Mouse (Mus musculus) MEL (cell line): ENCODE results near the gene Myo18b. TPM values are rescaled to one million over a fixed set of nuclear protein-coding genes. Genes with fewer than 3 reads are reported as not detected.

ENCODE experiments used
- DNase-seq: peaks from one replicate; pipeline ENCODE4 v3.0.0; 2011; ENCODE audit warnings: low read depth, low spot score
- H3K27ac ChIP-seq: 2 replicates; pipeline ENCODE4 v1.5.1; 2012; ENCODE audit warnings: low read depth, mild to moderate bottlenecking, control low read depth, low read length, moderate library complexity; ENCODE audit not compliant: control insufficient read depth
- H3K27me3 ChIP-seq, 2 experiments: fragments of 150-350 bp in 1 of 2; sonication (generic) in 1 of 2; 2 replicates each; pipeline ENCODE4 v1.6.1; 2012; ENCODE audit warnings: low read length in 2 of 2, mild to moderate bottlenecking in 2 of 2, improper control_type of control experiment in 1 of 2, moderate library complexity in 1 of 2; ENCODE audit not compliant: insufficient read depth in 2 of 2, control insufficient read depth in 1 of 2
- H3K36me3 ChIP-seq, 2 experiments: 2 replicates each; pipeline ENCODE4 v1.6.1; 2012 to 2014; ENCODE audit warnings: low read length in 2 of 2, improper control_type of control experiment in 1 of 2, inconsistent platforms in 1 of 2, mild to moderate bottlenecking in 1 of 2; ENCODE audit not compliant: insufficient read depth in 2 of 2, control insufficient read depth in 1 of 2
- H3K4me1 ChIP-seq, 2 experiments: fragments of 150-350 bp in 1 of 2; sonication (generic) in 1 of 2; 2 replicates each; pipeline ENCODE4 v1.6.1; 2012; ENCODE audit warnings: low read length in 2 of 2, improper control_type of control experiment in 1 of 2, mild to moderate bottlenecking in 1 of 2; ENCODE audit not compliant: insufficient read depth in 2 of 2, control insufficient read depth in 1 of 2
- H3K4me3 ChIP-seq, 2 experiments: fragments of 150-350 bp in 1 of 2; sonication (generic) in 1 of 2; 2 replicates each; pipeline ENCODE4 v1.5.1; 2012; ENCODE audit warnings: low read depth in 2 of 2, low read length in 2 of 2, mild to moderate bottlenecking in 2 of 2, moderate library complexity in 2 of 2, control low read depth in 1 of 2, improper control_type of control experiment in 1 of 2; ENCODE audit not compliant: control insufficient read depth in 1 of 2, insufficient read depth in 1 of 2
- H3K79me2 ChIP-seq: 2 replicates; pipeline ENCODE4 v1.6.1; 2012; ENCODE audit warnings: mild to moderate bottlenecking, low read length, moderate library complexity; ENCODE audit not compliant: control insufficient read depth, poor library complexity, insufficient read depth
- H3K9ac ChIP-seq: 2 replicates; pipeline ENCODE4 v1.6.1; 2012; ENCODE audit warnings: low read depth, mild to moderate bottlenecking, control low read depth, low read length, moderate library complexity; ENCODE audit not compliant: control insufficient read depth, poor library complexity, severe bottlenecking
- H3K9me3 ChIP-seq: fragments of 150-350 bp; sonication (generic); replicated peaks from 2 replicates; pipeline ENCODE4 v1.6.1; 2012; ENCODE audit warnings: mild to moderate bottlenecking, low read length, improper control_type of control experiment, moderate library complexity; ENCODE audit not compliant: insufficient read depth
- CHD2 ChIP-seq: IDR thresholded peaks from 2 replicates; pipeline ENCODE4 v1.6.1; 2011; ENCODE audit warnings: low read length, improper control_type of control experiment
- GABPA ChIP-seq: IDR thresholded peaks from 2 replicates; pipeline ENCODE4 v1.6.1; 2012; ENCODE audit warnings: low read depth, mild to moderate bottlenecking, inconsistent platforms, low read length, improper control_type of control experiment, moderate library complexity
- HCFC1 ChIP-seq: IDR thresholded peaks from 2 replicates; pipeline ENCODE4 v1.6.1; 2012; ENCODE audit warnings: low read depth, mild to moderate bottlenecking, inconsistent platforms, low read length, improper control_type of control experiment, moderate library complexity
- KAT2A ChIP-seq: conservative IDR thresholded peaks from 2 replicates; pipeline ENCODE4 v1.6.1; 2012; ENCODE audit warnings: low read depth, low read length, improper control_type of control experiment, inconsistent platforms
- MAFK ChIP-seq: IDR thresholded peaks from 2 replicates; pipeline ENCODE4 v1.6.1; 2011; ENCODE audit warnings: low read depth, mild to moderate bottlenecking, low read length, improper control_type of control experiment, borderline replicate concordance
- MAX ChIP-seq: IDR thresholded peaks from 2 replicates; pipeline ENCODE4 v1.6.1; 2011; ENCODE audit warnings: low read length, improper control_type of control experiment
- MEF2A ChIP-seq: IDR thresholded peaks from 2 replicates; pipeline ENCODE4 v1.6.1; 2014; ENCODE audit warnings: low read depth, mild to moderate bottlenecking, inconsistent platforms, low read length, improper control_type of control experiment; ENCODE audit not compliant: poor library complexity, insufficient replicate concordance, severe bottlenecking; ENCODE audit errors: extremely low read depth
- MXI1 ChIP-seq: IDR thresholded peaks from 2 replicates; pipeline ENCODE4 v1.6.1; 2011; ENCODE audit warnings: mild to moderate bottlenecking, low read depth, low read length, improper control_type of control experiment
- MYC ChIP-seq: IDR thresholded peaks from 2 replicates; pipeline ENCODE4 v1.6.1; 2011; ENCODE audit warnings: low read depth, mild to moderate bottlenecking, low read length, improper control_type of control experiment, moderate library complexity
- NRF1 ChIP-seq: IDR thresholded peaks from 2 replicates; pipeline ENCODE4 v1.6.1; 2014; ENCODE audit warnings: low read depth, mild to moderate bottlenecking, inconsistent platforms, low read length, improper control_type of control experiment, moderate library complexity; ENCODE audit not compliant: poor library complexity, insufficient read depth, severe bottlenecking
- POLR2AphosphoS2 ChIP-seq: IDR thresholded peaks from 2 replicates; pipeline ENCODE4 v1.6.1; 2011; ENCODE audit warnings: low read length, improper control_type of control experiment
- POLR2AphosphoS5 ChIP-seq: IDR thresholded peaks from 2 replicates; pipeline ENCODE4 v1.6.1; 2012; ENCODE audit warnings: low read depth, borderline replicate concordance, mild to moderate bottlenecking, inconsistent platforms, low read length, moderate library complexity, mixed read lengths
- RCOR1 ChIP-seq: IDR thresholded peaks from 2 replicates; pipeline ENCODE4 v1.6.1; 2012; ENCODE audit warnings: low read depth, mild to moderate bottlenecking, inconsistent platforms, low read length, improper control_type of control experiment
- SIN3A ChIP-seq: IDR thresholded peaks from 2 replicates; pipeline ENCODE4 v1.6.1; 2012; ENCODE audit warnings: low read length, improper control_type of control experiment, inconsistent platforms
- TBP ChIP-seq: IDR thresholded peaks from 2 replicates; pipeline ENCODE4 v1.8.0; 2011; ENCODE audit warnings: low read depth, low read length, improper control_type of control experiment
- USF2 ChIP-seq, 2 experiments: IDR thresholded peaks; 2 replicates each; pipeline ENCODE4 v1.6.1; 2011 to 2012; ENCODE audit warnings: improper control_type of control experiment in 2 of 2, low read length in 2 of 2, borderline replicate concordance in 1 of 2, inconsistent platforms in 1 of 2, low read depth in 1 of 2, mild to moderate bottlenecking in 1 of 2; ENCODE audit not compliant: insufficient read depth in 1 of 2
- polyA plus RNA-seq, 2 experiments: library from polyadenylated mRNA; stranded (reverse) in 1 of 2; unstranded in 1 of 2; fragments of >175 nt in 1 of 2; fragments of >200 nt in 1 of 2; gene quantifications; 2 replicates each; pipeline versions ENCODE4 v1.2.1 to v1.2.4; 2012; ENCODE audit warnings: low replicate concordance in 2 of 2, low read depth in 1 of 2; ENCODE audit not compliant: insufficient read length in 2 of 2, insufficient read depth in 1 of 2, missing spikeins in 1 of 2
- total RNA-seq: library from RNA; depleted of rRNA; stranded (reverse); fragments of 300-350 nt; gene quantifications from 2 replicates; pipeline ENCODE4 v1.2.3, GENCODE M21; 2012

Gene Myo18b
- total and polyA plus RNA-seq, 3 experiments = not detected

DNA sequence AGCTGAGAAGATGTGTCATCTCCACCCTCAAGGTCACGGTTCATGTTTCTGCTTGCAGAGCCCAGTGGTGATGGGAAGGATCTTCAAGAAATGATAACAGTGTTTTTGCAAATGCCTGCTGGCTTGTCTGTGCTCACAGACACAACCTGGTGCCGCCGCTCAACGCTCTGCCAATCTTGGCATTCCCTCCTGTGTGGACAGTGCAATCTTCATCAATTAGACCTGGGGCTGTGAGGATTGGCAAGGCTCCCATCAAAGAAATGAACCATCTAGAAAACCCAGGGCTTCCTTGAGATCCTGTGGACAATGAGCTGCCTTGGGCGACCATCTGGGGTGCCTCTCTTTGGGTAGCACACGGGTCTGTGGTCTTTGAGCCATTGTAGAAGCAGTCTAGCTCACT, 109.4 kb downstream of the Myo18b start:
- H3K9me3 ChIP-seq = no peaks in the 10 kb centered on the region

DNA sequence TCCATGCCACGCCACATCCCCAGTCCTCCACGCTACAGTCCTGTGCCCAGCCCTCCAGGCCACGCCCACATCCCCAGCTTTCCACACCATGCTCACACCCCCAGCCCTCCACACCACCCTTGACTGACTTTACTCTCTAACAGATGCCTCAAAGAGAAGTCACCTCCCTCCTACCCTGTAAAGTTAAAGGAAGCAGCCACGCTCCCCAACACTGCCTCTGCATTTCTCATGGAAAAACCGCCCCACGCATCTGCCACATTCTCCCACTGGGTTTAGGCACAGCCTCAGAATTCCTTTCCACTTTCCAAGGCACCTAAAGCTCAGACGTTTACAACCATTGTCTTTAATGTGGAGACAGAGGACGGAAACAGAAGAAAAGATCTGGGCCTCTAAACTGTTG, 110.1 kb downstream of the Myo18b start:
- TF ChIP-seq POLR2AphosphoS5 = no peak
- TF ChIP-seq USF2 (IDR thresholded peaks at IDR 0.05; ENCODE audit: borderline replicate concordance in 1 of 2, insufficient read depth in 1 of 2, low read depth in 1 of 2, low read length in 2 of 2) = no peak
- no peak for TF ChIP-seq MEF2A
- TF ChIP-seq CHD2 = no peak
- no peak for TF ChIP-seq NRF1
- no peak for TF ChIP-seq RCOR1
- TF ChIP-seq, all 39 proteins: peak for 0
- H3K79me2 ChIP-seq = no peaks in the 10 kb centered on the region
- no peak overlapping the region for H3K4me3 ChIP-seq
- H3K27ac ChIP-seq = no peak overlapping the region
- no peak overlapping the region for H3K9ac ChIP-seq
- H3K27me3 ChIP-seq = no peaks in the 10 kb centered on the region
- DNase-seq = no peak
- no peaks in the 10 kb centered on the region for H3K36me3 ChIP-seq
- H3K9me3 ChIP-seq = no peaks in the 10 kb centered on the region
- H3K4me1 ChIP-seq = no peaks in the 10 kb centered on the region

More for the DNA sequence above, 109.4 kb downstream of the Myo18b start:
- H3K9ac ChIP-seq = no peak overlapping the region
- TF ChIP-seq MAX (no peak), MXI1 (no peak), KAT2A (no peak), TBP (no peak), GABPA (no peak), POLR2AphosphoS2 (no peak), HCFC1 (no peak), MYC (no peak), SIN3A (no peak), MAFK (no peak)
- TF ChIP-seq, all 39 proteins: peak for 0
- Histone ChIP-seq H3K79me2 (no peaks in the 10 kb centered on the region), H3K4me3 (no peak overlapping the region), H3K4me1 (no peaks in the 10 kb centered on the region), H3K27me3 (no peaks in the 10 kb centered on the region), H3K27ac (no peak overlapping the region), H3K36me3 (no peaks in the 10 kb centered on the region)
- DNase-seq = no peak
